Mouse (Mus musculus) lung, adult 2 months (tissue): ENCODE measurements at regions not wholly inside any gene's neighbourhood (a gene's known extent, or its start where the extent isn't known, plus 50 kb on each side); places are given as distances from the start of the nearest gene placed in this dataset.

ENCODE experiments used
- DNase-seq: peaks from one replicate; pipeline ENCODE4 v3.0.0; 2022
- H3K4me1 ChIP-seq: fragments of 200-500 bp; 2 replicates; pipeline ENCODE4 v1.6.1; 2011; ENCODE audit warnings: low read length; ENCODE audit not compliant: control insufficient read depth, insufficient read depth
- H3K4me3 ChIP-seq: fragments of 200-500 bp; replicated peaks from 2 replicates; pipeline ENCODE3; 2011; ENCODE audit warnings: low read depth, mild to moderate bottlenecking, control low read depth, low read length; ENCODE audit errors: extremely low read depth
- CTCF ChIP-seq: fragments of 200-500 bp; IDR thresholded peaks from 2 replicates; pipeline ENCODE4 v1.5.1; 2011; ENCODE audit warnings: mild to moderate bottlenecking, low read length, control low read depth; ENCODE audit not compliant: insufficient read depth
- POLR2A ChIP-seq: fragments of 200-500 bp; IDR thresholded peaks from 2 replicates; pipeline ENCODE4 v1.6.1; 2011; ENCODE audit warnings: low read depth, mild to moderate bottlenecking, control low read depth, low read length, borderline replicate concordance; ENCODE audit errors: extremely low read depth
- WGBS: fragments of 180-500 bp; shearing (Covaris S2); methylation state at CpG from one replicate; pipeline ENCODE4 v1.1.7; 2018; 5-methylcytosine and 5-hydroxymethylcytosine counted together

DNA sequence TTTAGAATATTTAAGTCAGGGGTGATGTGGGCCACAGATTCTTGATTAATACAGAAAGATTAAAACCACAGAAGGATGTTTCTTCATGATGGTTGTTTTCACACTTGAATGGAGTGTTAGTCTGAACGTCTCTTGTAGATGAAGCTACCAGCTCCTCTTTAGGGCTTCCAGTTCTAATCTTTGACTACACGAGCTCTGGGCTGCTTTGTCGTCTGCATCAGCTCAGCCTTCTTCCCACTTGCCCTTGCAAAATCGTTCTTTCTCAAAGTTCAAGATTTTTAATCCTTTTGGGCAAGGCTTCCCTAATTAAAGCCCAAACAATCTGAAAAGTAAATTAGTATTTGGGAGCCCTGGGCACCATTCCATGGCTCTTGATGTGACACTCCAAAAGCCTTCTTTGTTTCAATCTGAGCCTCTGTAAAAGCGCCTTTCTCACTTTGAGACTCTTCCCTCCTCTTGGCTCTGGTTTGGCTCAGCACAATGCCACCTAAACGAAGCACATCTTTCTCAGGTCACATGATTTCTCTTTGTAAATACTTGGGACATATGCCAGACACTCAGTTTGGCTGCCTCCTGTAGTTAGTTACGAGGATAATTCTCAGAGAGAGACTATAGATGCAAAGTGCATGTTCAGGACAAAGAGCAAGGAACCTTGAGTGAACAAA is 238.6 kb upstream of the Mpped2 start:
- no peak for DNase-seq
- Histone ChIP-seq H3K4me3 (no peak overlapping the region), H3K4me1 (no peaks in the 10 kb centered on the region)
- WGBS, result 64% methylated on average over 7 of the region's 7 CpGs
- no peak for TF ChIP-seq POLR2A
- TF ChIP-seq CTCF, result no peak

DNA sequence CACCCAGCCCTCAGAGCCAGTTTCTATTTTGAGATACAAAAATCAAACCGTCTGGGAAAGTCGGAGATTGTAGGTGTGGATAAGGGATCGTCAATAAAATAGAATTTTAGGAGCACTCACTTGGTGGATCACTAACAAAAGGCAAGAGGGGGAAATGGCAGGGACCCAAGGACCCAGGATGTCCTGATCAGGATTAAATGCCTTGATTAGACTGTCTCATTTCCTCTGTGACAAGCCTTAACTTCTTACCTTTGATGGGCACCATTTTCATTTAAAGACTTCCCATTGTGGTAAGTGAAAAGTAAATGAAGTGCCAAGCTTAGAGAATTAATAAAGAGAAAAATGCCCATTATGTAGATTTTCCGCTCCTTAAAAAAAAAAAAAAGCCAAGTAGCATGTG is 238.0 kb upstream of the Mpped2 start:
- Histone ChIP-seq H3K4me1 (no peaks in the 10 kb centered on the region), H3K4me3 (no peak overlapping the region)
- WGBS, result 80% methylated on average over 4 of the region's 4 CpGs
- TF ChIP-seq CTCF, result no peak
- DNase-seq, result no peak

DNA sequence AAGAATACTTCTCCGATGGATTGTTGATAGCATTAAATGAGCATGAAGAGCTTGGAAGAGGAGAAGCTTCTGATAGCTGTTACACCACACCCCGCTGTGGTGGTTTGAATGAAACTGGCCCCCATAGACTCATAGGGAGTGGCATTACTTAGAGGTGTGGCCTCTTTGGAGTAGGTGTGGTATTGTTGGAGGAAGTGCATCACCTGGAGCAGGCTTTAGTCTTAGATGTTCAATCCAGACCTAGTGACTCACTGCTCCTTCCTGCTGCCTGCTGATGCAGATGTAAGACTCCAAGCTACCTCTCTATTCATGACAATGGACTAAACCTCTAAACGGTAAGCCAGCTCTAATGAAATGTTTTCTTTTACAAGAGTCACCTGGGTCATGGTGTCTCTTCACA is 237.1 kb upstream of the Mpped2 start:
- Histone ChIP-seq H3K4me1 (no peaks in the 10 kb centered on the region), H3K4me3 (no peak overlapping the region)
- no peak for TF ChIP-seq POLR2A
- TF ChIP-seq CTCF, result no peak
- DNase-seq, result no peak
- WGBS, result 86% methylated on average over 3 of the region's 3 CpGs

DNA sequence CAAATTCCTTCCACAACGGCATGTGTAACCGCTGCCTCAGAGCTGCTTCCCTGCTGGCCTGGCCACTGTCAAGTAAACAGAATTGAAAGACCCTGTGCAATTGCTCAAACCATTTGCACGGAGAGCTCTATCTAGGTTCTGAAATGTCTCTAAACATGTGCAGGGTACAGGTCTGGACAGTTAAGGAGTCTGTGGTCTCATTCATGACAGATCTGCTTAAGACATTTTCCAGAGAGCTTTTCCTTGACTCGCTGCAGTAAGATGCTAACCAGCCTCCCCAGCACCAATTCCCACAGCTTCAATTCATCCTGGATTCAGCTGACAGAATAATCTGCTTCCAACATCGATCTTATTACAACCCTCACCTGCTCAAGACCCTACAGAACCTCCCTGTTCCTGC is 235.1 kb upstream of the Mpped2 start:
- WGBS, result 62% methylated on average over 5 of the region's 5 CpGs

DNA sequence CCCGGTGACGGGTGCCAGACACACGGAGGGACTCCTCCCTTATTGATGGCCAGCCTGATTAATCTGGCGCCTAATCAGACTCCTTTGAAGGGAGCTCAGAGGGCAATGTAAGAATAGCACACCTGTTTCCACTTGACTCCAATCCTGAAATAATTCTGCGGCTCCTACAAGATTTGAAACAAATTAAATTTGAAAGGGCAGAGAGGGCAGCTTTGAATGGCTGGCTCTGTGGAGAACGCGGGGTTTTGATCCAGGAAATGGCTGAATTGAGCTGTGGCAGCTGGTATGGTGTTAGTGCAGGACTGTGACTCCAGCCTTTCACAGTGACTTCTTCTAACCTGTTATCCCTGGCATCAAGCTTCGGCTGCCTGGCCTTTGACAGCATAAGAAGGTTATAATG is 232.0 kb upstream of the Mpped2 start:
- H3K4me1 ChIP-seq, result no peaks in the 10 kb centered on the region
- no peak for TF ChIP-seq POLR2A
- TF ChIP-seq CTCF, result no peak
- DNase-seq, result no peak
- 45% methylated on average over 8 of the region's 8 CpGs for WGBS
- no peak overlapping the region for H3K4me3 ChIP-seq

More for the DNA sequence above, 235.1 kb upstream of the Mpped2 start:
- no peak for TF ChIP-seq CTCF
- no peak for TF ChIP-seq POLR2A
- H3K4me3 ChIP-seq, result no peak overlapping the region
- H3K4me1 ChIP-seq, result no peaks in the 10 kb centered on the region
- no peak for DNase-seq

DNA sequence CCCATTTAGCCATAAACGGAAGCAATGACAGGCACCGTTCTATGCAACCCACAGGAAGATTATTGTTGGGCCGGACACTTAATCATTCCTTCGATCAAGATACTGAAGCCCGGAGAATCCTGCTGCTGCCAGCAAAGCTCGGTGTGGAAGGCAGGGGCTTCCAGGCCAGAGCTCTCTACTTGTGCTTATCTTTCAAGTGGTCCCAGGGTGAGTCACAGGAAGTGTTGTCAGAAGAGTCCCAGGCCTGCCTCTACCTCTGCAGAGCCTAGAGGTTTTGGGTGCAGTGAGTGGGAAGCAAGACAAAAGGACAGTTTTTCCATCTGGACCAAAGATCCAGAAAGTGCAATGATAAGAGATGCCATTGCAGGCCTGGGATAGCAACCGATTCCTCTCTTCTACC is 231.6 kb upstream of the Mpped2 start:
- no peak for DNase-seq
- TF ChIP-seq POLR2A (no peak), CTCF (no peak)
- Histone ChIP-seq H3K4me3 (no peak overlapping the region), H3K4me1 (no peaks in the 10 kb centered on the region)
- 20% methylated on average over 7 of the region's 7 CpGs for WGBS

DNA sequence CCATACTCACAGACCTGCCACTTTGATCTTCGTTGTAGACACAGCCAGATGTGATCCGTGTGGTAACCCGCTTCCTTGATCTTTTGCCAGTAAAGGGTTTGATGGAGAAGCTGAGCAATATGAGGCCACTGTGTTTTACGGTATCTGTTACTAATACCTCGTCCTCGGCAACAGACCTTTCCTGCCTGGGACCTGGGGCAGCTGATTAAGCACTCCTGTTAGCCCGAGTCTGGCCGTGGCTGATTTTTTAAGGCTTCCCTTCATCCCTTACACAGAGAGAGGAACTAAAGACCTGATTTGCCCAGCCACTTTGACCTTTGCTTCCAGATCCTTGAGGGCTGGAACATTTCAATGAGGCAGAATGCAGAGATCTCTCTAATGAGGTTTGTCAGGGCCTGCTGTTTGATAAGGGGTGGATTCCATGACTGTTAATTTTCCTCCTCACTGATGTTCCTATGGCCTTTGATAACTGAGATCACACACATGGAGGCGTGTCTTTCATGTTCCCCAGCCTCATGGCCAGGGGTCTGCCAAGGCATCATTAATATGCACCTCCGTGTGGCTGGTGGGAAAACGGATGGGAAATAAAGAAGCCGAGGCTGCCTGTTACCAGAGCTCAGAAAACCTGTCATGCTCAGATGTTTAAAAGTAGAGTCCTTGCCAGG is 231.0 kb upstream of the Mpped2 start:
- TF ChIP-seq POLR2A (no peak), CTCF (no peak)
- H3K4me3 ChIP-seq, result no peak overlapping the region
- 57% methylated on average over 12 of the region's 12 CpGs for WGBS

DNA sequence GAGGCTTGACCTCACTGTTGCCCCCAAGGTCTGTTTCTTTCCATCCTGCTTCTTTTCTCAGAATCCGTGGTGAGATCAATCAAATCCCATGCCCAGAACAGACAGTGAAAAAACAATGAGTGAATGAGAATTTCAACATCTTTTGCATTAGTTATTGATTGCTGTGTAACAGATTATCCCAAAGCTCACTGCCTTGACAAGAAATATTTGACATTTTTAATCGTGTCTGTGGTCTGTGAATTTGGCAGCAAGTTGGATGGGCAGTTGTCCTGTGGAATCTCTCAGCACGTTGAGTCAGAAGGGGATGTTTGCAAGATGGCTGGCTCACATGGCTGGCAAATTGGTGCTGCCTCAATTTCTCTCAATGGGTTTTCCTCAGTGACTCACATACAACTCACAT is 228.0 kb upstream of the Mpped2 start:
- TF ChIP-seq CTCF, result no peak
- no peak for TF ChIP-seq POLR2A
- DNase-seq, result no peak
- WGBS, result 38% methylated on average over 3 of the region's 3 CpGs
- H3K4me3 ChIP-seq, result no peak overlapping the region
- H3K4me1 ChIP-seq, result no peaks in the 10 kb centered on the region

More for the DNA sequence above, 231.0 kb upstream of the Mpped2 start:
- no peaks in the 10 kb centered on the region for H3K4me1 ChIP-seq
- no peak for DNase-seq

DNA sequence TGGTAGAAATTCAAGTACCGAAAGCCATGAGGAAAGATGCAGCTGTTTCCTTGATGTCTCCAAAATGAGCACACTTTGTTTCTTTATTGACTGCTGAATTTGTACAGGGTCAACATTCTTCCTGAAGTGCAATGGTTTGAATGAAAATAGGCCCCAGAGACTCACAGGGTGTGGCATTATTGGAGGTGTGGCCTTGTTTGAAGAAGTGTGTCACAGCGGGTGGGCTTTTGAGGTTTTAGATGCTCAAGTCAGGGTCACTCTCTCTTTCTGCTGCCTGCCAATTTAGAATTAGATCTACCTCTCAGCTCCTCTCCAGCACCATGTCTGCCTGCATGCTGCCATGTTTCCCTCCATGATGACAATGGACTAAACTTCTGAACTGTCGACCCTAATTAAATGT is 227.2 kb upstream of the Mpped2 start:
- DNase-seq, result no peak
- WGBS, result 78% methylated on average over 3 of the region's 3 CpGs
- no peak overlapping the region for H3K4me3 ChIP-seq
- TF ChIP-seq CTCF (no peak), POLR2A (no peak)
- H3K4me1 ChIP-seq, result no peaks in the 10 kb centered on the region

DNA sequence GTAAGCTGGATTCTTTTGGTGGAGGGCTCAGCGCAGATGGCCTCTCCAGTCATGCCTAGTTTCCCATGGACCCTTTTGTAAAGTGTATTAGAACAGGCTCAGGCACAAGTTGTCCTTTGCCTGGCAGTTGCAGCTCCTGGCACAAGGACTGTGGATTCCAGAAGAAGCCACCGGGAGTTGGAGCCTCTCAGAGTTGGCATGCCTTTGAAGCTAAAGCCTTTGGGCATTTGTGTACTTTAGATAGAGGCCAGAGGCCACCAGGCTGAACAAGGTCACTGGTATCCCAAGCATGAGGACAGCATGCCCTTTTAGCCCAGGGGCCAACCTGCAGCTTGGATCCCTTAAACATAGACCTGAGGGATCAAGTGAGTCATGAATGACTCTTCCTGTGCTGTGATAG is 223.9 kb upstream of the Mpped2 start:
- no peaks in the 10 kb centered on the region for H3K4me1 ChIP-seq
- TF ChIP-seq CTCF (no peak), POLR2A (no peak)
- WGBS, result 60% methylated on average over 2 of the region's 2 CpGs
- no peak overlapping the region for H3K4me3 ChIP-seq
- DNase-seq, result no peak
